Mouse (Mus musculus) liver, adult 2 months (tissue): ENCODE measurements at regions not wholly inside any gene's neighbourhood (a gene's known extent, or its start where the extent isn't known, plus 50 kb on each side); places are given as distances from the start of the nearest gene placed in this dataset.
A peak's percentile ranks its signal among the peaks of the same experiment; 100 is the strongest.

Experiments used
- DNase-seq: peaks from one replicate; pipeline ENCODE4 v3.0.0-alpha.2; 2011; ENCODE audit warnings: low read depth, low spot score; ENCODE audit errors: extremely low read depth
- H3K27ac ChIP-seq: fragments of 200-500 bp; replicated peaks from 2 replicates; pipeline ENCODE4 v1.5.1; 2012; ENCODE audit warnings: low read depth, mild to moderate bottlenecking, control low read depth, inconsistent platforms, low read length; ENCODE audit not compliant: insufficient read depth
- H3K27me3 ChIP-seq: fragments of 200-500 bp; 2 replicates; pipeline ENCODE4 v1.6.1; 2012; ENCODE audit warnings: mild to moderate bottlenecking, moderate library complexity, low read length, inconsistent platforms; ENCODE audit not compliant: control insufficient read depth, insufficient read depth
- H3K36me3 ChIP-seq: fragments of 200-500 bp; 2 replicates; pipeline ENCODE4 v1.6.1; 2012; ENCODE audit warnings: low read length, inconsistent platforms; ENCODE audit not compliant: control insufficient read depth, insufficient read depth
- H3K4me1 ChIP-seq: fragments of 200-500 bp; 2 replicates; pipeline ENCODE4 v1.6.1; 2011; ENCODE audit warnings: low read length; ENCODE audit not compliant: control insufficient read depth, insufficient read depth
- H3K4me3 ChIP-seq: fragments of 200-500 bp; 2 replicates; pipeline ENCODE4 v1.5.1; 2011; ENCODE audit warnings: low read depth, mild to moderate bottlenecking, control low read depth, low read length, moderate library complexity; ENCODE audit not compliant: insufficient read depth
- H3K79me2 ChIP-seq: fragments of 200-500 bp; 2 replicates; pipeline ENCODE4 v1.6.1; 2012; ENCODE audit warnings: inconsistent platforms, mild to moderate bottlenecking, low read length, moderate library complexity; ENCODE audit not compliant: control insufficient read depth, insufficient read depth
- H3K9ac ChIP-seq: fragments of 200-500 bp; 2 replicates; pipeline ENCODE4 v1.6.1; 2012; ENCODE audit warnings: low read depth, mild to moderate bottlenecking, control low read depth, inconsistent platforms, low read length
- CTCF ChIP-seq: fragments of 200-500 bp; IDR thresholded peaks from 2 replicates; pipeline ENCODE4 v1.5.1; 2011; ENCODE audit warnings: low read depth, low read length, control low read depth
- POLR2A ChIP-seq: fragments of 200-500 bp; IDR thresholded peaks from 2 replicates; pipeline ENCODE4 v1.6.1; 2011; ENCODE audit warnings: low read length, control low read depth; ENCODE audit not compliant: insufficient read depth; ENCODE audit errors: extremely low read depth
- WGBS: fragments of 180-500 bp; shearing (Covaris S2); methylation state at CpG from one replicate; pipeline ENCODE4 v1.1.7; 2018; 5-methylcytosine and 5-hydroxymethylcytosine counted together

- peaks cover 11% of the 10 kb centered on the region for H3K4me1 ChIP-seq
- DNase-seq = no peak
- no peak overlapping the region for H3K4me3 ChIP-seq
- 0 out of 2 replicates have a peak overlapping the region, but pooled peaks have one; percentile 26 for H3K27ac ChIP-seq
- TF ChIP-seq POLR2A (no peak), CTCF (no peak)
- H3K9ac ChIP-seq = no peak overlapping the region
- WGBS = 75% methylated on average over 11 of the region's 11 CpGs
- no peaks in the 10 kb centered on the region for H3K79me2 ChIP-seq
- H3K27me3 ChIP-seq = no peaks in the 10 kb centered on the region
- no peaks in the 10 kb centered on the region for H3K36me3 ChIP-seq
Measured at GRCm38 (mm10) chr3:148762541-148763225, 227.7 kb downstream of the Adgrl2 start.

- TF ChIP-seq POLR2A (no peak), CTCF (no peak)
- no peaks in the 10 kb centered on the region for H3K36me3 ChIP-seq
- peaks cover 8% of the 10 kb centered on the region for H3K4me1 ChIP-seq
- H3K79me2 ChIP-seq = no peaks in the 10 kb centered on the region
- DNase-seq = peak; percentile 95
- H3K27me3 ChIP-seq = no peaks in the 10 kb centered on the region
- H3K27ac ChIP-seq = peak overlapping the region; percentile 47; the same call in 1 of the 2 replicates
- no peak overlapping the region for H3K9ac ChIP-seq
- no peak overlapping the region for H3K4me3 ChIP-seq
Measured at GRCm38 (mm10) chr3:148761586-148761985, 228.8 kb downstream of the Adgrl2 start.

GRCm38 (mm10) chr3:148759500-148759899 lies 230.9 kb downstream of the Adgrl2 start:
- no peak overlapping the region for H3K9ac ChIP-seq
- TF ChIP-seq CTCF = no peak
- no peak for TF ChIP-seq POLR2A
- H3K27me3 ChIP-seq = no peaks in the 10 kb centered on the region
- no peaks in the 10 kb centered on the region for H3K79me2 ChIP-seq
- no peak for DNase-seq
- peaks cover 8% of the 10 kb centered on the region for H3K4me1 ChIP-seq
- no peak overlapping the region for H3K27ac ChIP-seq
- H3K36me3 ChIP-seq = no peaks in the 10 kb centered on the region
- WGBS = 94% methylated on average over 4 of the region's 4 CpGs
- H3K4me3 ChIP-seq = no peak overlapping the region

- H3K36me3 ChIP-seq = no peaks in the 10 kb centered on the region
- no peaks in the 10 kb centered on the region for H3K27me3 ChIP-seq
- H3K4me1 ChIP-seq = no peaks in the 10 kb centered on the region
- H3K27ac ChIP-seq = no peak overlapping the region
- no peak for DNase-seq
- no peaks in the 10 kb centered on the region for H3K79me2 ChIP-seq
- no peak for TF ChIP-seq CTCF
- no peak for TF ChIP-seq POLR2A
- no peak overlapping the region for H3K4me3 ChIP-seq
- 93% methylated on average over 3 of the region's 3 CpGs for WGBS
- H3K9ac ChIP-seq = no peak overlapping the region
Measured at GRCm38 (mm10) chr3:148746234-148746633, 244.1 kb downstream of the Adgrl2 start.

- Histone ChIP-seq H3K27me3 (no peaks in the 10 kb centered on the region), H3K27ac (no peak overlapping the region), H3K4me3 (no peak overlapping the region), H3K79me2 (no peaks in the 10 kb centered on the region), H3K9ac (no peak overlapping the region), H3K4me1 (no peaks in the 10 kb centered on the region), H3K36me3 (no peaks in the 10 kb centered on the region)
- 80% methylated on average over 2 of the region's 2 CpGs for WGBS
- no peak for TF ChIP-seq CTCF
- TF ChIP-seq POLR2A = no peak
- DNase-seq = no peak
Measured at GRCm38 (mm10) chr3:148744651-148745050, 245.7 kb downstream of the Adgrl2 start.

- H3K4me1 ChIP-seq = no peaks in the 10 kb centered on the region
- H3K4me3 ChIP-seq = no peak overlapping the region
- H3K9ac ChIP-seq = no peak overlapping the region
- WGBS = 90% methylated on average over 13 of the region's 13 CpGs
- no peaks in the 10 kb centered on the region for H3K79me2 ChIP-seq
- no peak for DNase-seq
- H3K27me3 ChIP-seq = no peaks in the 10 kb centered on the region
- H3K27ac ChIP-seq = no peak overlapping the region
- no peaks in the 10 kb centered on the region for H3K36me3 ChIP-seq
- TF ChIP-seq POLR2A (no peak), CTCF (no peak)
Measured at GRCm38 (mm10) chr3:148734194-148734749, 256.1 kb downstream of the Adgrl2 start.
